Mouse (Mus musculus): ENCODE measurements around the gene Chad.

Chad gene

GRCm38 (mm10) chr11:94566534-94566933 lies 1.7 kb downstream of the Chad start:
- no peak for DNase-seq (ENCODE audit: low spot score in 2 of 2)

GRCm38 (mm10) chr11:94567326-94567725 lies 2.5 kb downstream of the Chad start:
- DNase-seq (ENCODE audit: low spot score in 2 of 2) = no peak

GRCm38 (mm10) chr11:94570612-94571011 lies 5.8 kb downstream of the Chad start:
- DNase-seq (ENCODE audit: low spot score in 2 of 2) = no peak

GRCm38 (mm10) chr11:94571850-94572249 lies 7.0 kb downstream of the Chad start:
- no peak for DNase-seq (ENCODE audit: low spot score in 2 of 2)

GRCm38 (mm10) chr11:94574560-94574959 lies 9.7 kb downstream of the Chad start:
- no peak for DNase-seq (ENCODE audit: low spot score in 2 of 2)

- no peak for DNase-seq (ENCODE audit: low spot score in 2 of 2)
Observed at GRCm38 (mm10) chr11:94575036-94575435, 10.2 kb downstream of the Chad start.

GRCm38 (mm10) chr11:94576361-94576760 lies 11.5 kb downstream of the Chad start:
- no peak for DNase-seq (ENCODE audit: low spot score in 2 of 2)

- DNase-seq (ENCODE audit: low spot score in 2 of 2) = no peak
Observed at GRCm38 (mm10) chr11:94580111-94580740, 15.4 kb downstream of the Chad start.

GRCm38 (mm10) chr11:94585091-94585490 lies 20.2 kb downstream of the Chad start:
- no peak for DNase-seq (ENCODE audit: low spot score in 2 of 2)

GRCm38 (mm10) chr11:94587511-94587910 lies 22.7 kb downstream of the Chad start:
- DNase-seq (ENCODE audit: low spot score in 2 of 2) = no peak

- DNase-seq (ENCODE audit: low spot score in 2 of 2) = no peak
Observed at GRCm38 (mm10) chr11:94596311-94596852, 31.5 kb downstream of the Chad start.

GRCm38 (mm10) chr11:94597319-94597718 lies 32.5 kb downstream of the Chad start:
- no peak for DNase-seq (ENCODE audit: low spot score in 2 of 2)

- DNase-seq (ENCODE audit: low spot score in 2 of 2) = no peak
Observed at GRCm38 (mm10) chr11:94598437-94599120, 33.7 kb downstream of the Chad start.

GRCm38 (mm10) chr11:94600447-94600846 lies 35.6 kb downstream of the Chad start:
- DNase-seq (ENCODE audit: low spot score in 2 of 2) = no peak

- DNase-seq (ENCODE audit: low spot score in 2 of 2) = peak in 1 of 2 experiments; percentile 22
Observed at GRCm38 (mm10) chr11:94601321-94602281, 36.8 kb downstream of the Chad start, which contains the start of gene Acsf2. Gene Acsf2, minus strand, starts transcription at chr11:94601871.

GRCm38 (mm10) chr11:94602356-94602955 lies 37.6 kb downstream of the Chad start:
- no peak for DNase-seq (ENCODE audit: low spot score in 2 of 2)

GRCm38 (mm10) chr11:94610744-94611740 lies 46.2 kb downstream of the Chad start:
- no peak for DNase-seq (ENCODE audit: low spot score in 2 of 2)

GRCm38 (mm10) chr11:94614603-94615002 lies 49.8 kb downstream of the Chad start:
- no peak for DNase-seq (ENCODE audit: low spot score in 2 of 2)

- DNase-seq (ENCODE audit: low spot score in 2 of 2) = no peak
Observed at GRCm38 (mm10) chr11:94615494-94615893, 50.6 kb downstream of the Chad start.

GRCm38 (mm10) chr11:94617646-94618045 lies 52.8 kb downstream of the Chad start:
- DNase-seq (ENCODE audit: low spot score in 2 of 2) = no peak

Measured in right cerebral cortex, adult 2 months (tissue).